Mouse (Mus musculus) cortical plate, adult 2 months (tissue): ENCODE results near the gene Prkcz. TPM values are rescaled to one million over a fixed set of nuclear protein-coding genes. Genes with fewer than 3 reads are reported as not detected.

Experiments used
- H3K27ac ChIP-seq: fragments of 200-500 bp; 2 replicates; pipeline ENCODE4 v1.5.1; 2012; ENCODE audit warnings: low read length, control low read depth, inconsistent platforms; ENCODE audit not compliant: insufficient read depth
- H3K4me1 ChIP-seq: fragments of 200-500 bp; 2 replicates; pipeline ENCODE4 v1.6.1; 2011; ENCODE audit warnings: low read length; ENCODE audit not compliant: control insufficient read depth, insufficient read depth
- H3K4me3 ChIP-seq: fragments of 200-500 bp; 2 replicates; pipeline ENCODE4 v1.5.1; 2011; ENCODE audit warnings: mild to moderate bottlenecking, low read length, control low read depth; ENCODE audit not compliant: insufficient read depth
- CTCF ChIP-seq: fragments of 200-500 bp; IDR thresholded peaks from 2 replicates; pipeline ENCODE4 v1.5.1; 2011; ENCODE audit warnings: mild to moderate bottlenecking, control low read depth, low read length; ENCODE audit not compliant: insufficient read depth; ENCODE audit errors: extremely low read depth
- POLR2A ChIP-seq: fragments of 200-500 bp; IDR thresholded peaks from 2 replicates; pipeline ENCODE4 v1.6.1; 2011; ENCODE audit warnings: mild to moderate bottlenecking, low read length, control low read depth; ENCODE audit not compliant: insufficient read depth; ENCODE audit errors: extremely low read depth
- polyA plus RNA-seq: library from polyadenylated mRNA; depleted of rRNA; stranded (reverse); fragments of >200 nt; gene quantifications from 2 replicates; pipeline ENCODE4 v1.2.3, GENCODE M21; 2012; rRNA removed

Gene Prkcz
- polyA plus RNA-seq = 295 and 315 TPM in 2 replicates

GRCm38 (mm10) chr4:155361303-155361791 lies at the start of gene Prkcz:
Gene Prkcz, minus strand, starts transcription at chr4:155361361.
- H3K27ac ChIP-seq = no peak within 1 kb of the TSS
- no peaks in the 10 kb centered on the region for H3K4me1 ChIP-seq
- no peak for TF ChIP-seq POLR2A
- TF ChIP-seq CTCF = no peak
- peak within 1 kb of the TSS; percentile 24 for H3K4me3 ChIP-seq

GRCm38 (mm10) chr4:155409058-155409776 lies 48.1 kb upstream of the Prkcz start, which contains the start of gene Cfap74:
Gene Cfap74, plus strand, starts transcription at chr4:155409190.
- peak within 1 kb of the TSS; percentile 8; the same call in 1 of the 2 replicates for H3K27ac ChIP-seq
- H3K4me1 ChIP-seq = no peaks in the 10 kb centered on the region
- peak; percentile 79; the same call in 1 of the 2 replicates for TF ChIP-seq POLR2A
- TF ChIP-seq CTCF = no peak
- H3K4me3 ChIP-seq = peak within 1 kb of the TSS; percentile 44

- no peak overlapping the region for H3K27ac ChIP-seq
- TF ChIP-seq POLR2A = no peak
- TF ChIP-seq CTCF = peak; percentile 28; the same call in 1 of the 2 replicates
- H3K4me1 ChIP-seq = no peaks in the 10 kb centered on the region
- peak overlapping the region; percentile 44 for H3K4me3 ChIP-seq
Measured at GRCm38 (mm10) chr4:155408695-155409057, 47.5 kb upstream of the Prkcz start.

GRCm38 (mm10) chr4:155402489-155402888 lies 41.3 kb upstream of the Prkcz start:
- no peak overlapping the region for H3K4me3 ChIP-seq

GRCm38 (mm10) chr4:155401121-155401520 lies 40.0 kb upstream of the Prkcz start:
- no peak overlapping the region for H3K27ac ChIP-seq
- 0 out of 2 replicates have a peak, but pooled peaks cover 1% of the 10 kb centered on the region for H3K4me1 ChIP-seq
- no peak overlapping the region for H3K4me3 ChIP-seq
- TF ChIP-seq POLR2A = no peak
- TF ChIP-seq CTCF = no peak

More at GRCm38 (mm10) chr4:155402489-155402888, 41.3 kb upstream of the Prkcz start:
- no peak overlapping the region for H3K27ac ChIP-seq
- H3K4me1 ChIP-seq = 0 out of 2 replicates have a peak, but pooled peaks cover 1% of the 10 kb centered on the region
- TF ChIP-seq POLR2A (no peak), CTCF (no peak)

GRCm38 (mm10) chr4:155398222-155398540 lies 37.0 kb upstream of the Prkcz start:
- Histone ChIP-seq H3K4me3 (peak overlapping the region; percentile 96), H3K27ac (no peak overlapping the region), H3K4me1 (peaks cover 5% of the 10 kb centered on the region)
- TF ChIP-seq CTCF (no peak), POLR2A (no peak)

- Histone ChIP-seq H3K4me1 (peaks cover 5% of the 10 kb centered on the region), H3K27ac (peak within 1 kb of the TSS; percentile 53), H3K4me3 (peak within 1 kb of the TSS; percentile 96)
- TF ChIP-seq CTCF (no peak), POLR2A (peak; percentile 54; the same call in 1 of the 2 replicates)
Measured at GRCm38 (mm10) chr4:155397511-155398221, 36.5 kb upstream of the Prkcz start, which contains the start of gene Gabrd. Gene Gabrd, minus strand, starts transcription at chr4:155398112.

GRCm38 (mm10) chr4:155396751-155397150 lies 35.6 kb upstream of the Prkcz start:
- Histone ChIP-seq H3K4me1 (peaks cover 5% of the 10 kb centered on the region), H3K4me3 (peak overlapping the region; percentile 96), H3K27ac (peak overlapping the region; percentile 60; the same call in 1 of the 2 replicates)
- TF ChIP-seq POLR2A (no peak), CTCF (no peak)

- H3K27ac ChIP-seq = peak overlapping the region; percentile 22
- TF ChIP-seq CTCF (no peak), POLR2A (peak; percentile 82)
- peaks cover 5% of the 10 kb centered on the region for H3K4me1 ChIP-seq
- no peak overlapping the region for H3K4me3 ChIP-seq
Measured at GRCm38 (mm10) chr4:155395471-155395870, 34.3 kb upstream of the Prkcz start.

- TF ChIP-seq POLR2A (no peak), CTCF (no peak)
- Histone ChIP-seq H3K4me3 (no peak overlapping the region), H3K27ac (no peak overlapping the region), H3K4me1 (peaks cover 8% of the 10 kb centered on the region)
Measured at GRCm38 (mm10) chr4:155387166-155387565, 26.0 kb upstream of the Prkcz start.
